Mouse (Mus musculus): ENCODE measurements around the gene Atl2.

The Atl2 gene

GRCm38 (mm10) chr17:79898156-79898746 lies 2.3 kb upstream of the Atl2 start:
- no peak for DNase-seq (ENCODE audit: low spot score in 2 of 2)

GRCm38 (mm10) chr17:79897666-79898065 lies 1.7 kb upstream of the Atl2 start:
- DNase-seq (ENCODE audit: low spot score in 2 of 2) = no peak

- peak; percentile 59 to 65 for DNase-seq (ENCODE audit: low spot score in 2 of 2)
These were observed 696 bp downstream of the Atl2 start for GRCm38 (mm10) chr17:79894971-79895882.

DNA sequence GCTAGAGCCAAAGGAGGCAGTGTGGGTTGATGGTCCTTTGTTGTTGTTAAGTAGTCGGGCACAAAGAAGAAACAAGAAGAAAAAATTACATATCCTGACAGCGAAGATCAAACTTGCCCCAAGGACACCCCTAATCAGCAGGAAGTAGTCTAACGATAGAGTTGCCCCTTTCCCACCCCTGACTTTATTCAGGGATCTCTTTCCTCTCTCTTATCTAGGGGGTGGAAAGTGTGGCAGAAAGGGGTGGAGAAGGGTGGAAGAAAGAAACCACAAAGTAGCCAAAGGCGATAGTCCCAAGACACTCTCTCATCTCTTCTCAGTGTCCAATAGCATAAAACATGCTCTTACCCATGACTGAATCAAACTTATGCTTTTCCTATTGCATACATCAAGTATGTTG lies 1.9 kb downstream of the Atl2 start:
- no peak for DNase-seq (ENCODE audit: low spot score in 2 of 2)

DNA sequence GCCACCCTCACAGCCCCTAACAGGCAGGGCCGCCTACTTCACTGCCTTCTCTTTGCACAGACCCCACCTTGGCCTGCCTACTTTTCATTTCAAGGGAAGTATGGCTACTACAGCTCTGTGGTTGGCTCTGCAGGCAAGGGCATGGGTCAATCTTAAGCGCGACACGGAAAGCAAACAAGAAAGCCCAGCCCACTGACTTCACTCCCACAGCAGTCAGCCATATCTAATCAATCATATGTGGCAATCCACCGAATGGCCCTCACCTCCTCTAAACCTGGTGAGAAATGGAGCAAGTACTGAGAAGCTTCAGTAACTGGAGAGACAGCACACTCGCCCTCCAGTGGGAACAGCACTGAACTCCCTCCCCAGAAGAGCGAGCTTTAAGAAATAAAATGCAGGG lies 4.0 kb downstream of the Atl2 start:
- DNase-seq (ENCODE audit: low spot score in 2 of 2) = no peak

GRCm38 (mm10) chr17:79887926-79888325 lies 8.0 kb downstream of the Atl2 start:
- no peak for DNase-seq (ENCODE audit: low spot score in 2 of 2)

- no peak for DNase-seq (ENCODE audit: low spot score in 2 of 2)
These were observed 12.7 kb downstream of the Atl2 start for GRCm38 (mm10) chr17:79883198-79883597.

DNA sequence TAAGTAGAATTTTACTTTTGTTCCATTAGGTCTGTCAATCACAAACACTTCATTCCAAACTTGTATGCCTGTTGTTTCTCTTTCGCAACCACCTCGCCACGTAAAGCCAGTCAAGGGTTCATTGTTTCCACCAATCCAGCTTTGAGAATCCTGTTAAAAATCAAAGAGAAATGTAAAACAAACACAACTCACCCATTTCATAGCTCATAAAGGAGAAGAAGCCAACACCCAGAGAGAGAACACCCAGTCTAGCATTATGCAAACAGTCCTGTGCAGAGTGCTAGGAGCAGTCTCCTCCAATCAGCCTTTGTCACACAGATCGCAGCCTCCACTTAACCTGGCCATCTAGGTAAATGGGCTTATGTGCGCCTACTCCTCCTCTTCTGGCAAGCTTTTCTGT lies 30.9 kb downstream of the Atl2 start:
- no peak for DNase-seq (ENCODE audit: low spot score in 2 of 2)

DNA sequence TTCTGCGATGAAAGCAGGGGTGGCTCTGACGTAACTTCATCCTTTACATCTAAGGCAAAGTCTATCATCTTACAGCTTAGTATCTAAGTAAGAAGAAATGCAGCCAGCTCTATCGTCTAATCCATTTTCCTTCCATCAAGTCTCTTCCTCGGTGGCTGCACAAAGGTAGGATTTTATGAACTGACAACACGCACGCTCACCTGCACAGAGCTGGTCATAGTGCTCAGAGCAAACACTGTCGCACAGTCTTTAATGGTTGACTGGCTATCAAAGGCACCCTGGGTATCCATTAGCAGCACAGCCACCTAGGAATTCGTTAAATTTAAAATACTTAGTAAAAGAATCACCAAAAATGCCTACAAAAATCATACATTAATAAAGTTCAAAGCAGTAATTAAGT lies 31.4 kb downstream of the Atl2 start:
- no peak for DNase-seq (ENCODE audit: low spot score in 2 of 2)

- peak in 1 of 2 experiments; percentile 17 for DNase-seq (ENCODE audit: low spot score in 2 of 2)
These were observed 33.9 kb downstream of the Atl2 start for GRCm38 (mm10) chr17:79862038-79862437.

DNA sequence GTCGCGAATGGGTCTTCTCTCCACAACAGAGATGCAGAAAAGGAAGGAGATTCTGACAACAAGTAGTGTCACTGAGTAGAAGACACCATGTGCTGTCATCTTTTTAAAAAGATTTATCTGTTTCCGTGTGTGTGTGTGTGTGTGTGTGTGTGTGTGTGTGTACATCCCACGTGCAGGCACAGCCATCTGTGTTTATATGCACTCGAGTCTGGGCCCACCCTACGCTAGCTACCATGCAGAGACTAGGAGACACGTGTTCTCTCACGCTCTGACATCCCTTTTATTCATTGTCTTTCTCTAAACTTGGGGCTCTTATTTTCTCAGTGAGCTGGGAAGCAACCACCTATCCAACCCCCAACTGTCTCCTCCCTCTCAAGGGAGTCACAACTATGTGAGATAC lies 40.4 kb downstream of the Atl2 start:
- no peak for DNase-seq (ENCODE audit: low spot score in 2 of 2)

- DNase-seq (ENCODE audit: low spot score in 2 of 2) = no peak
These were observed 47.5 kb downstream of the Atl2 start for GRCm38 (mm10) chr17:79848385-79848784.

DNA sequence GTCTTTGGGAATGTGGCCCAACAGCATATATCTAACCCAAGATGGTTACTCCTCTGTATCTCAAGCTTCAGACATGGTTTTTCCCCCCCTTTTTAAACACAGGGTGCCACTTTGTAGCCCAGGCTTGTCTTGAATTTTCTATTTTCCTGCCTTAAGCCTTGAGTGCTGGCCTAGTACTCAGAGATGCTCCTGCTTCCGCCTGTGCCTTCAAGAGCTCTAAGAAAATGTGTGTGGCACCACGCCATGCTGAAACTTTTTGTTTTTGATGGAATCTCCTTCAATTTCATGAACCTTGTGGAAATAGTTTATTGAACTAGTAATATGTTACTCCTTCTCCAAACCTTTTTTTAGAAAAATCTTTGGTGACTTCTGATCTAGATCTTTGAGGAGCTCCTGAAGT lies 49.7 kb downstream of the Atl2 start:
- no peak for DNase-seq (ENCODE audit: low spot score in 2 of 2)

- DNase-seq (ENCODE audit: low spot score in 2 of 2) = no peak
These were observed 50.2 kb downstream of the Atl2 start for GRCm38 (mm10) chr17:79845695-79846094.

GRCm38 (mm10) chr17:79840254-79841238 lies 55.4 kb downstream of the Atl2 start:
- peak in 1 of 2 experiments; percentile 58 for DNase-seq (ENCODE audit: low spot score in 2 of 2)

DNA sequence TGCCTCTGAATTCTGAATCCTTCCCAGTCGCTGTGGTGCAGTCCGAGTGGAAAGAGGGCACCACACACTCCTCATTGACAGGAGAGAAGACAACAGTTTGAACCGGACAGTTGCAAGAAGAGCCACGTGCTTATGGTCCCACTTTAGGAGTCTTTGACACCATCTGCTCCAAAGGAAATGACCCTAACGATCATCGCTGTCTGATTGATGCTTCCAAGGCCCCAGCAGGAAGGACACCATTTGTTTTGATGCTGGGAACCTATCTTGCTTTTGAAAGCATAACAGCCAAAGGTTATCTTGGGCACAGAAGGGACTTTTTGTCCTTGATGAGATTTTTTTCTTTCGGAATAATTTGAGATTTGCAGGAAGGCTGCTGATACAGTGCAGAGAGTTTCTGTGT lies 58.9 kb downstream of the Atl2 start:
- DNase-seq (ENCODE audit: low spot score in 2 of 2) = no peak

- DNase-seq (ENCODE audit: low spot score in 2 of 2) = peak; percentile 7 to 41
These were observed 60.1 kb downstream of the Atl2 start for GRCm38 (mm10) chr17:79835714-79836373.

DNA sequence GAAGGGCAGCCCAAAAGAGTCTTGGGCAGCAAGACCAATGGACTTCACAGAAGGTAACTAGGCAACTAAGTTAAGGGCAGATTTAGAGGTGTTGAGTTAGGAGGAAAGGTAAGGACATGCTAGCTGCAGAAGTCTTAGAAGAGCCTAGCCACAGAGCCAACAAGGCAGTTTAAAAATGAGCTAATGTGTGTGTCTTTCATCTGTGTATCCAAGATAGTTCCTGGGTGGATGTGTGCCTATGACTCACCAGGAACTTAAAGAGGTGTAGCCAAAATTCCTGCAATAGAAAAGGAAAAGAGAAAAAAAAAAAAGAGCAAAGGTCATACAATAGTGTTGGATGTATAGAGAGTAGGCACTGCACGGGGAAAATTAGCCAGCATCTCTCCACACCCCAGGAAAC lies 63.6 kb downstream of the Atl2 start:
- no peak for DNase-seq (ENCODE audit: low spot score in 2 of 2)

GRCm38 (mm10) chr17:79826482-79827034 lies 69.4 kb downstream of the Atl2 start:
- no peak for DNase-seq (ENCODE audit: low spot score in 2 of 2)

DNA sequence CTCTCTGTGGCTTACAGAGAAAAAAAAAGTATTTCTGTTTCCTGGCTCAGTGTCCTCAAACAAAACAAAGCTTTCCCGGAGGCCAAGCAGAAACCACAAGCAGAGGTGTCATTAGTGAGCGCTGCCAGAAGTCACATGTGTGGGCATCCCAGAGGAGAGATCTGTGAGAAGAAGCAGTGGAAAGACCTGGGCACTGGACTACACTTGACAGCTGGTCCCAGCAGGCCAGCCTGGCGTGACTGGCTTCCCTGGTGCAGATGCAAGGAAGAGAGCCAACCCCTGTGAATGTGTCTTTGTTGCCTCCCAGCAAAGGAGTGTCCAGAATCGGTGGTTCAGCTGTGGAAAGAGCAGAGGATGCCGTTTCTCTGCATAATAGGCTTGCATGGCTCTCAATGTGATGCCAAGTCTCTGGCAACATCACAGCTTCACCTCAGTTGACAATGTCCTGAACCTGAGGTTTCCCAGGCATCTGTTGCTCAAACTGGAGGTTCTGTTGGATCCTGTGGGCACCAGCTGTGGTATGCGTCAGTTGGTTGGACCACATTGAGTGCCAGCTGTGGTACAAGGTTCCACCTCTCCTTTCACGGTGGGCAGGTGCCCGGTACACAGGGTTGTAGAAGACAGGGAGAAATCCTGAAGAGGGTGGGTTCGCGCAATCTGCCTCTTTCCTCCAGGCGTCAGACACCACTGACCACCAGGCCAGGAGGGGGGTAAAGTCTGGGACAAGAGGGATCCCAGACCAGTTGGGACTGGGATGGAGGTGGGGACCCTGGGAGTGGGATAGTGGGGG lies 70.5 kb downstream of the Atl2 start:
- DNase-seq (ENCODE audit: low spot score in 2 of 2) = peak; percentile 8 to 16

All from heart, adult 9 months (tissue).